8 mouse cellular contexts compared by ENCODE assay signal in the genomic region with DNA sequence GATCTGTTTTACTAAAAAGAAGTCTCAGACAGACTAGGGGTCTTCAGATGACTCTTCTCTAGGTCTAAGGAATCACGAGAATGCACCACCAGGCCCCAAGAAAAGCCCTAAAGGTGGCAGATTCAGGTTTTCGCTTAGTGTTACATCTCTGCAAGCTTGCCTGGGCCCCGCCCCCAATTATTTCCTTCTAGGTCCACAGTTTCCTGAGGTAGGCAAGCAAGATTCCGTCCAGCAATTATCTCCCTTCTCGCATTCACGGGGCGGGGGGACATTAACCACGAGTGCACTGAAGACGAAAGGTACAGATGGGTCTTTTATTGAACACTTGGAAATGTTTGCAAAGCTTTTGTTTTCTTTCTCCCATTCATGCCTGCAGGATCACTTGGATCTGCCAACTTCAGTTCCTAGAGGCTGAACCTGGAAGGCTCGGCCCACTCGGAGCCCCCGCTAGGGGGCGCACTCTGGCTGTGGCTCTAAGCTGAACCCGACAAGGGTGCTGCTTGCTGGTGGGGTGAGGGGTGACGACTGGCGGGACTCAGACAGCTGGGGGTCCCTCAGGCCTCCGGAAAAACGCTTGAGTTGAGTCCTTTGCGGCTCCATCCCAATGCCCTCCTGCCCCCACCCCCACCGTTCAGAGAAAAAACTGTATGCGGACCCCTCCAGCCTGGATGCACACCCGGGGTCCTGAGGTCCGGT. TPM values are rescaled to one million over a fixed set of nuclear protein-coding genes. Genes with fewer than 3 reads are reported as not detected.
DNase-seq lines count a peak whose midpoint lies in the region; ATAC-seq and TF ChIP-seq lines count a peak whose summit lies in the region.

No protein-coding gene starts in this region.

- no peaks in the 10 kb centered on the region for H3K36me3 ChIP-seq in forebrain, embryonic 14.5 days (ENCODE audit: control insufficient read depth, insufficient read depth, low read length)
- no peaks in the 10 kb centered on the region for H3K36me3 ChIP-seq in kidney, embryonic 15.5 days

- H3K4me2 ChIP-seq in forebrain, embryonic 14.5 days (ENCODE audit: low read length) = peak overlapping the region; percentile 43
- H3K4me2 ChIP-seq in kidney, embryonic 15.5 days = peak overlapping the region; percentile 45

- H3K9me3 ChIP-seq in forebrain, embryonic 14.5 days (replicated peaks; ENCODE audit: control insufficient read depth, low read length) = no peaks in the 10 kb centered on the region
- H3K9me3 ChIP-seq in kidney, embryonic 15.5 days (replicated peaks) = no peaks in the 10 kb centered on the region

- peak; percentile 68 for ATAC-seq in forebrain, embryonic 14.5 days
- ATAC-seq in kidney, embryonic 15.5 days (replicated peaks; ENCODE audit: low FRiP score) = peak; percentile 48; the same call in 1 of the 2 replicates
- no peak for ATAC-seq in inflammation-experienced regulatory T-cells, adult 6 months

- intact Hi-C loops in left cerebral cortex, postnatal 14 days (cut with DNase I) = loop anchor here (10.0 kb wide), 1 partner anchor 184 kb away; no protein-coding TSS in a partner anchor

- peak overlapping the region; percentile 52 for H3K9ac ChIP-seq in forebrain, embryonic 14.5 days (ENCODE audit: low read length)
- H3K9ac ChIP-seq in kidney, embryonic 15.5 days = no peak overlapping the region

- H3K27ac ChIP-seq in forebrain, embryonic 14.5 days (ENCODE audit: low read depth, low read length) = peak overlapping the region; percentile 82
- H3K27ac ChIP-seq in kidney, embryonic 15.5 days = no peak overlapping the region
- H3K27ac ChIP-seq in olfactory bulb, adult 2 months (ENCODE audit: insufficient read depth, low read depth, low read length) = peak overlapping the region; percentile 77; the same call in 1 of the 2 replicates

- DNase-seq in left cerebral cortex, postnatal 14 days (ENCODE audit: low spot score in 2 of 2) = peak; percentile 55 to 72
- DNase-seq in left cerebral cortex, adult 11 months (ENCODE audit: low spot score) = no peak
- DNase-seq in adrenal gland, adult 18-20 months (ENCODE audit: low spot score in 2 of 2) = peak; percentile 40 to 47
- DNase-seq in forebrain, embryonic 14.5 days (ENCODE audit: low spot score) = peak; percentile 86
- DNase-seq in lung, adult 2 months = no peak

- 0 out of 2 replicates have a peak, but pooled peaks have one; percentile 21 for TF ChIP-seq CTCF in lung, adult 2 months (IDR thresholded peaks at IDR 0.05; ENCODE audit: insufficient read depth, low read length)
- peak; percentile 52; the same call in 1 of the 2 replicates for TF ChIP-seq CTCF in olfactory bulb, adult 2 months (IDR thresholded peaks at IDR 0.05; ENCODE audit: insufficient read depth, low read depth, low read length)

- peak overlapping the region; percentile 18 for H3K4me3 ChIP-seq in forebrain, embryonic 14.5 days (ENCODE audit: low read depth, low read length)
- 0 out of 2 replicates have a peak overlapping the region, but pooled peaks have one; percentile 14 for H3K4me3 ChIP-seq in kidney, embryonic 15.5 days (replicated peaks)
- no peak overlapping the region for H3K4me3 ChIP-seq in lung, adult 2 months (replicated peaks; ENCODE audit: extremely low read depth, low read depth, low read length)
- H3K4me3 ChIP-seq in olfactory bulb, adult 2 months (ENCODE audit: insufficient read depth, low read depth, low read length) = peak overlapping the region; percentile 56

- 31% methylated on average over 23 of the region's 23 CpGs for WGBS in forebrain, embryonic 14.5 days
- WGBS in kidney, embryonic 15.5 days = 19% methylated on average over 23 of the region's 23 CpGs
- WGBS in lung, adult 2 months = 23% methylated on average over 23 of the region's 23 CpGs
- WGBS in olfactory bulb, adult 2 months = 20% methylated on average over 23 of the region's 23 CpGs

- no peaks in the 10 kb centered on the region for H3K4me1 ChIP-seq in forebrain, embryonic 14.5 days (ENCODE audit: control insufficient read depth, insufficient read depth, low read length)
- peaks cover 10% of the 10 kb centered on the region; the same call in 1 of the 2 replicates for H3K4me1 ChIP-seq in kidney, embryonic 15.5 days
- no peaks in the 10 kb centered on the region for H3K4me1 ChIP-seq in lung, adult 2 months (ENCODE audit: control insufficient read depth, insufficient read depth, low read length)
- peaks cover 10% of the 10 kb centered on the region for H3K4me1 ChIP-seq in olfactory bulb, adult 2 months (ENCODE audit: control insufficient read depth, insufficient read depth, low read length)

- no peaks in the 10 kb centered on the region for H3K27me3 ChIP-seq in forebrain, embryonic 14.5 days (replicated peaks; ENCODE audit: control insufficient read depth, insufficient read depth, low read length)
- peaks cover 91% of the 10 kb centered on the region for H3K27me3 ChIP-seq in kidney, embryonic 15.5 days

- TF ChIP-seq POLR2A in lung, adult 2 months (IDR thresholded peaks at IDR 0.05; ENCODE audit: borderline replicate concordance, extremely low read depth, low read depth, low read length) = no peak
- TF ChIP-seq POLR2A in olfactory bulb, adult 2 months (IDR thresholded peaks at IDR 0.05; ENCODE audit: insufficient read depth, low read depth, low read length) = no peak

RNA-seq across cellular contexts. Expression of a gene that starts 5.1 kb away (rescaled TPM):
- total RNA-seq in left cerebral cortex, postnatal 14 days (2021) = 10 to 100 TPM; 18.8 to 24.6 TPM
- total RNA-seq in adrenal gland, adult 18-20 months (2021) = under 1 TPM; 0.19 to 0.66 TPM
- 32.4 and 32.7 TPM in 2 replicates for polyA plus RNA-seq in forebrain, embryonic 14.5 days (2014; fragmentation: Nextera tagmentation; extraction: Ambion mirVana)
- 0.31 and 0.43 TPM in 2 replicates for polyA plus RNA-seq in kidney, embryonic 15.5 days (2015; fragmentation: Nextera tagmentation; extraction: Ambion mirVana)
- 0.05 TPM in 1 of 2 replicates, not detected in the other for polyA plus RNA-seq in lung, adult 2 months (2012; rRNA removed)
- not detected in 2 replicates for polyA plus RNA-seq in olfactory bulb, adult 2 months (2012; ENCODE audit: insufficient read depth, insufficient read length, low replicate concordance, missing spikeins)
- not detected for polyA plus RNA-seq in inflammation-experienced regulatory T-cells, adult 6 months (2017; shearing (Covaris generic))

Comparison
In these comparisons a context has a peak if more than half of its experiments do, and no peak if none do; other contexts are left out.
1. DNase-seq: peak in left cerebral cortex, postnatal 14 days (2 of 2), adrenal gland, adult 18-20 months (2 of 2) and forebrain, embryonic 14.5 days (single experiment); none in left cerebral cortex, adult 11 months (single experiment) and lung, adult 2 months (single experiment).
2. RNA of a gene that starts 5.1 kb away (polyA plus RNA-seq): 32.4 to 32.7 TPM in forebrain, embryonic 14.5 days; 0.31 to 0.43 TPM in kidney, embryonic 15.5 days, 0.05 TPM in lung, adult 2 months, not detected in olfactory bulb, adult 2 months and not detected in inflammation-experienced regulatory T-cells, adult 6 months; every median in the first group is over 10 times any median in the second.